Mouse (Mus musculus) small intestine, adult 2 months (tissue): Measurements from ENCODE around the gene Lenep. TPM values are rescaled to one million over a fixed set of nuclear protein-coding genes. Genes with fewer than 3 reads are reported as not detected.

ENCODE experiments used
- H3K27ac ChIP-seq: fragments of 200-500 bp; 2 replicates; pipeline ENCODE4 v1.5.1; 2012; ENCODE audit warnings: low read depth, low read length, control low read depth, inconsistent platforms; ENCODE audit not compliant: insufficient read depth
- H3K27me3 ChIP-seq: fragments of 200-500 bp; 2 replicates; pipeline ENCODE4 v1.6.1; 2012; ENCODE audit warnings: mild to moderate bottlenecking, moderate library complexity, low read length, inconsistent platforms; ENCODE audit not compliant: control insufficient read depth, insufficient read depth
- H3K36me3 ChIP-seq: fragments of 200-500 bp; 2 replicates; pipeline ENCODE4 v1.6.1; 2012; ENCODE audit warnings: mild to moderate bottlenecking, low read length, control low read depth, inconsistent platforms; ENCODE audit not compliant: control insufficient read depth, insufficient read depth
- H3K4me1 ChIP-seq: fragments of 200-500 bp; 2 replicates; pipeline ENCODE4 v1.6.1; 2012; ENCODE audit warnings: low read length, inconsistent platforms, mixed read lengths; ENCODE audit not compliant: control insufficient read depth, insufficient read depth, insufficient read length
- H3K4me3 ChIP-seq: fragments of 200-500 bp; 2 replicates; pipeline ENCODE4 v1.5.1; 2012; ENCODE audit warnings: low read depth, mild to moderate bottlenecking, control low read depth, inconsistent platforms, low read length, moderate library complexity
- CTCF ChIP-seq: fragments of 200-500 bp; IDR thresholded peaks from 2 replicates; pipeline ENCODE4 v1.5.1; 2012; ENCODE audit warnings: low read depth, mild to moderate bottlenecking, control low read depth, inconsistent platforms, low read length, moderate library complexity, mixed read lengths; ENCODE audit not compliant: insufficient replicate concordance, insufficient read length; ENCODE audit errors: extremely low read depth
- POLR2A ChIP-seq: fragments of 200-500 bp; IDR thresholded peaks from 2 replicates; pipeline ENCODE4 v1.6.1; 2012; ENCODE audit warnings: low read depth, mild to moderate bottlenecking, control low read depth, inconsistent platforms, low read length, moderate library complexity
- WGBS: fragments of 180-500 bp; shearing (Covaris S2); methylation state at CpG from one replicate; pipeline ENCODE4 v1.1.7; 2018; 5-methylcytosine and 5-hydroxymethylcytosine counted together
- polyA plus RNA-seq: library from polyadenylated mRNA; depleted of rRNA; stranded (reverse); fragments of >200 nt; gene quantifications from 2 replicates; pipeline ENCODE4 v1.2.3, GENCODE M21; 2012; rRNA removed

Gene Lenep
- polyA plus RNA-seq, result 0.85 TPM in 1 of 2 replicates, not detected in the other

GRCm38 (mm10) chr3:89402693-89403092, at the start of gene Lenep:
Gene Lenep, minus strand, starts transcription at chr3:89402793.
- H3K4me3 ChIP-seq, result no peak within 1 kb of the TSS
- 81% methylated on average over 5 of the region's 5 CpGs for WGBS
- H3K36me3 ChIP-seq, result peaks cover 48% of the 10 kb centered on the region
- no peak for TF ChIP-seq CTCF
- no peak for TF ChIP-seq POLR2A
- H3K27me3 ChIP-seq, result no peaks in the 10 kb centered on the region
- no peak within 1 kb of the TSS for H3K27ac ChIP-seq
- H3K4me1 ChIP-seq, result peaks cover 6% of the 10 kb centered on the region; the same call in 1 of the 2 replicates

DNA sequence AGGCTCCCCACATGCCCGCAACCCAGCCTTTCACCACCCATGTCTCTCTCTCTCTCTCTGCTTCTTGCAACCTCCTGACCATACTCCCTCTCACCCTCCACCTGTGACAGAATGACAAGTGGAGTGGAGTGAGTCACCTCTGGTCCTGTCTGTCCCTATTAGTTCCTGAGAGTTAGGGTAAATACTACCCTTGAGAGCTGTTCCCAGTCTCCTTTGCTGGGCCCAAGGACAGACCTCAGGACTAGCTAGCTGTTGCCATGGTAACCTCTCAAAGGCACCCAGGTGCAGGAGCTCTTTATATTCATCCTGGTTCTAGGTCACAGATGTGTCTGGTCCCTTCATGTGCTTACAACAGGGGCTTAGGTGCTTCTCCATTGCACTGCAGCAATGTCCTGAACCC, 49.3 kb upstream of the Lenep start:
- WGBS, result 90% methylated on average over 1 of the region's 1 CpGs

GRCm38 (mm10) chr3:89449541-89449940, 46.9 kb upstream of the Lenep start:
- peak; percentile 83; the same call in 1 of the 2 replicates for TF ChIP-seq CTCF
- no peak for TF ChIP-seq POLR2A
- 42% methylated on average over 7 of the region's 7 CpGs for WGBS
- H3K4me3 ChIP-seq, result no peak overlapping the region
- no peaks in the 10 kb centered on the region for H3K4me1 ChIP-seq
- no peak overlapping the region for H3K27ac ChIP-seq
- H3K36me3 ChIP-seq, result peaks cover 30% of the 10 kb centered on the region
- no peaks in the 10 kb centered on the region for H3K27me3 ChIP-seq

More for the DNA sequence above, 49.3 kb upstream of the Lenep start:
- Histone ChIP-seq H3K27ac (no peak overlapping the region), H3K4me1 (no peaks in the 10 kb centered on the region; the same call in 1 of the 2 replicates), H3K27me3 (no peaks in the 10 kb centered on the region), H3K36me3 (peaks cover 8% of the 10 kb centered on the region; the same call in 1 of the 2 replicates), H3K4me3 (no peak overlapping the region)
- TF ChIP-seq CTCF (no peak), POLR2A (no peak)

DNA sequence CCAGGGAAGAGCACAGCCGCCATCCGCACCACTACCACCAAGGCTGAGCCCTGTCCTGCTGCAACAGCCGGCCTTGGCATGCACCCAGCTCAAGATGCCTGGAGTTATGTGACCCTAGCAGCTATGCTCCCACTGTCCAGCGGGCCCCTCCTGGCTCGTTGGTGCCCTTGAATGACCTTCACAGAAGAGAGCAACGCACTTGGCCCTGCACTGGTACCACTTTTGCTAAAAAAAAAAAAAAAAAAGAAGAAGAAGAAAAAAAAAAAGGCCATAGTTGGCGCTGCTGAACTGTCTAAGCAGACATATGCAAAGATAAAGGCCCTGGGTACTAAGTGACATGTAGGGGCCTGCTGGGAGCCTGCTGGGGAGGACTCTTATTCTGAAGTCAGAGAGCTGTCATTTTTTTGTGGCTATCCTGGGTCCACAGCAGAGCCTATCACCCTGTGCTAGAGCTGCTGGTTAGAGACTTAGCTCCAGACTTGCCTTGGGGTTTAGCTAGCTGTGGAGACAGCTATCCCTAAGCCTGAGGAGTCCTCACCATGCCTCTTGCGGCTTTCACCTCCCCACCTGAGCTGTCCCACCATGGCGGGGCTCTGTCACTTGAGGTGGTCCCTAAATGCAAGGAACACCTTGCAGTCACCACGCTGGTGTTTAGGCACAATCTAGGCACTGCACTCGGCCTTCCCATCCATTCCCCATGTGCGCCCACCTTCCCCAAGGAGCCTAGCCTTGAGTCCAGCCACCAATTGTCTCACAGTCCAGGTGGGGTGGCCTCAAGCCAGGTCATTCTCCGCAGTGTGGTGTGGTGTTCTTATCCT, 46.3 kb upstream of the Lenep start:
- Histone ChIP-seq H3K27me3 (no peaks in the 10 kb centered on the region), H3K36me3 (peaks cover 34% of the 10 kb centered on the region), H3K27ac (no peak overlapping the region), H3K4me3 (no peak overlapping the region), H3K4me1 (no peaks in the 10 kb centered on the region)
- no peak for TF ChIP-seq POLR2A
- no peak for TF ChIP-seq CTCF
- 68% methylated on average over 13 of the region's 13 CpGs for WGBS

- H3K27me3 ChIP-seq, result no peaks in the 10 kb centered on the region
- no peak overlapping the region for H3K4me3 ChIP-seq
- peaks cover 42% of the 10 kb centered on the region for H3K36me3 ChIP-seq
- H3K27ac ChIP-seq, result no peak overlapping the region
- peaks cover 9% of the 10 kb centered on the region for H3K4me1 ChIP-seq
- 85% methylated on average over 2 of the region's 2 CpGs for WGBS
- TF ChIP-seq CTCF (no peak), POLR2A (no peak)
Measured at GRCm38 (mm10) chr3:89440691-89441090, 38.1 kb upstream of the Lenep start.

DNA sequence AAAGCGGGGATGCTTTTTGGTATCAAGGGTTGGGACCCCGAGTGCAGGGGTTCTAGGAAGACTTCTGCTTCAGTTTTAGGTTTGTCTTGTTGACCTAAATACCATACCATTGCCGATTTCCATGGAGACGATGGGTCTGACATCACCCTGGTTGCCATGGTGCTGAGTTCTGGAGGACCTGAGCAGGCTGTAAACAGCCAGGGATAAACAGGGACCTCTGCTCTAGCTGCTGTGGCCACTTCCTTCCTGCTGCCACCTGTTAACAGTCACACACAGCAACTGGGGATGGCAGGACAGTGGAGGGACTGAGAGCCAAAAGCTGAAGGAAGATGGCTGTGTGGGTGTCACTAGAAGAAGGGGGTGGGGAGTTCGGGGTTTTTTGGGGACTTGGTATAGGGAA, 34.7 kb upstream of the Lenep start:
- WGBS, result 18% methylated on average over 5 of the region's 5 CpGs
- Histone ChIP-seq H3K36me3 (peaks cover 39% of the 10 kb centered on the region), H3K4me1 (peaks cover 9% of the 10 kb centered on the region), H3K27ac (peak overlapping the region; percentile 82), H3K27me3 (no peaks in the 10 kb centered on the region), H3K4me3 (peak overlapping the region; percentile 79)
- TF ChIP-seq CTCF (no peak), POLR2A (no peak)
